Mouse (Mus musculus) heart, postnatal 25 days (tissue): Measurements from ENCODE around the gene Scp2. TPM values are rescaled to one million over a fixed set of nuclear protein-coding genes. Genes with fewer than 3 reads are reported as not detected.

Experiments used
- DNase-seq: peaks from one replicate; pipeline ENCODE4 v3.0.0; 2022; ENCODE audit warnings: low spot score
- intact Hi-C: fragments of 180-260 bp; cut with DNase I; formaldehyde crosslinking; loops from one replicate; pipeline ENCODE4 v1.15.1; 2025
- total RNA-seq, 2 experiments: library from RNA; stranded (reverse); gene quantifications; 2 replicates each; pipeline ENCODE4 v1.2.3; 2021

Scp2 gene
- total RNA-seq, 2 experiments from 2014 or later = 279 to 298 TPM

DNA sequence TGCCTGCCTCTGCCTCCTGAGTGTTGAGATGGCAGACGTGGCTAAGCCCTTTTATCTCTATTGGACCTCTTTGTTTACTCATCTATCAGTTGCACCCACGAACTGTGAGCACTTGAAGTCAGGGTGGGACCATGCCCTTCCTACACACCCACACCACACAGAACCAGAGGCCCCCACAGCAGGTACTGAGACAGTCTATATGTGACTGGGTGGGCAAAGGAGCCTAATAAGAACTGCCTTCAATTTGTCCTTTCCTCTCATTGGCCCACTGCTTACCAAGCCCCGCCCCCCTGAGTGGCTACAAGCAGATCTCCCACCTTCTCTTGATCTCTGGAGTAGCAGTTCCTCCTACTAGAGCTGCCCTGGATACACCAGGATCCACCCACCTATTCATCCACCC is 118.6 kb downstream of the Scp2 start:
- DNase-seq = no peak
- intact Hi-C loops = no loop called here

GRCm38 (mm10) chr4:108025269-108025668 is 119.5 kb downstream of the Scp2 start:
- DNase-seq = no peak

DNA sequence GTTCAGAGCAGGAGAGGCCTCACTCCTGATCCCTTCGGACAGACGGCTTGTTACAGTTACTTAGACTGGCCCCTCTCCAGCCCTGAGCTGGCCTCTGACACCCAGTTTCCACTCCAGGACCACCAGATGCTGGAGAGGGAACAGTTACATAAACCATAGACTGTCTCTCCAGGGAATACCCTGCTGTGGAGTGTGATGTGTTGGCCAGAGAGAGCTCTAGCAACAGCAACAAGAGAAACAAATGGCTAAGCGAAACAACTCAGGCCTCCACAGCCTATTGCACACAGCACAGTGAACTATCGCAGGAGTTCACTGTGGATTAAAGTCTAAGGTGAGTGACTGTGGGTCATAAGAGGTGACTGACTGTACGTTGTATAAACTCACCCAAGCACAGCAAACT is 120.2 kb downstream of the Scp2 start:
- peak; percentile 79 for DNase-seq
- intact Hi-C loops = no loop called here

More at GRCm38 (mm10) chr4:108025269-108025668, 119.5 kb downstream of the Scp2 start:
- intact Hi-C loops = no loop called here

DNA sequence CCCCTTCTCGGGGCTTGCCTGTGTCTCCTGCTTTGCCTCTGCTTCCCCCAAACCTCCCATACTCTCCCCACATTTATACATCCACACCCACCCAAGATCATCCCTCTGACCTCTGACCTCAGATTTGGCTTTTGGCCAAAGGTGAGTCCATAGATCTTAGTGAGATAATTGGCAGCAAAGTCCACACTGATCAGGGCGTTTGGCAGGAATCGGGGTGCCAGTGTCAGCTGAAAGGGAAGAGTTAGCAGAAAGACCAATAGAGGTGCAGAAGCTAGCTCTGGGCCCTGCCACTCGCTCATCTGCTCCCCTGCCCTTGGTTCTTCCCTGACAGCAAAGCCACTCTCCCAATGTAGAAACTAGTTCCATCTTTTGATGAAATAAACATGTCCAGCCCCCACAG is 121.6 kb downstream of the Scp2 start:
- intact Hi-C loops = no loop called here
- DNase-seq = no peak

DNA sequence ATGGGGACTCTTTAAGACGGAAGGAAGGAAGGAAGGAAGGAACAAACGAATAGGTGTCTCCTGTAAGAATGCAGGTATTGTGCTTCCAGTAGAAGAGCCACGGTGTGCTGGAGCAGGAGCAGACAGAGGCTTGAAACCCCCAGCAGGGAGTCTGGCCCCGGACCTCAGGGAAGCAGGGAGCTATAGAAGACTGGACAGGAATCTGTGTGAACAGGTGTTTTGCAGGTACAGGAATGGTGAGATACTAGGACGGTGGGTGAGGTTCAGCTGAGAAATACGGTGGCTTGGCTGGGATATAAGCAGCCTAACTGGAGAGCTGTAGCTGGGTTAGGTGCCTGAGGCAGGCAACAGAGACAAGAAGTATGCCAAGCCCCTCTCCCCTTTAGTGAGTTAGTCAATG is 124.6 kb downstream of the Scp2 start:
- no peak for DNase-seq
- intact Hi-C loops = no loop called here

GRCm38 (mm10) chr4:108018961-108019921 is 125.6 kb downstream of the Scp2 start:
- intact Hi-C loops = no loop called here
- DNase-seq = peak; percentile 65

DNA sequence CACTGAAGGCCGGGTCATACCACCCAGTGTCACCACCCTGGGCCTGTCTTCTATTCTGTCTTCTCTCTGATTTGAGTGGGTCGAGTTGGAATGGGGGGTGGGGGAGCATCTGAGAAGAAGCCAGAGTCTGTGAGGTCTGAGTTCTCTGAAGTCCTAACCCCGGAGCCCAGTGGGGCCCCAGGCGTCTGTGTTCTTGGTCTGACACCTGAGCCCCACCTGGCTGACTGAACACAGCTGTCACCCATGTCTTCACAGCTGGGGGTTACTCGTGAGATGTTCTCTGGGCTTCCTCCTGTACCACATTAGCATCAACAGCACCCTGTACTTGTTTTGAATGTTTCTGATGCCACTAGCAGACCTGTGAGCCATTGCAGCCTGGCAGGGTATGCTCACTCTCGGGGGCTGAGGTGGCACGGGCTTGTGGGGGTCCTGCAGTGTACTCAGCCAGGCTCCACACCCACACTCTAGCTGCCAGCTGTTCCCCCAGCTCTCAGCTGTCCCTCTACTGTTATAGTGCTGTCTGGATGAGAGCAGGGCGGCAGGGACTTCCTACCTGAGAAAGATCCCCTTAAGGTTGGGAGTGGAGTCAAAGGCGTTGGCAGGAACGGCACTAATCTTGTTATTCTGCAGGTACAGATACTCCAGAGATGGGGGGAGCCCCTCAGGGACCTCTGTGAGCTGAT is 126.4 kb downstream of the Scp2 start:
- intact Hi-C loops = no loop called here
- DNase-seq = no peak

DNA sequence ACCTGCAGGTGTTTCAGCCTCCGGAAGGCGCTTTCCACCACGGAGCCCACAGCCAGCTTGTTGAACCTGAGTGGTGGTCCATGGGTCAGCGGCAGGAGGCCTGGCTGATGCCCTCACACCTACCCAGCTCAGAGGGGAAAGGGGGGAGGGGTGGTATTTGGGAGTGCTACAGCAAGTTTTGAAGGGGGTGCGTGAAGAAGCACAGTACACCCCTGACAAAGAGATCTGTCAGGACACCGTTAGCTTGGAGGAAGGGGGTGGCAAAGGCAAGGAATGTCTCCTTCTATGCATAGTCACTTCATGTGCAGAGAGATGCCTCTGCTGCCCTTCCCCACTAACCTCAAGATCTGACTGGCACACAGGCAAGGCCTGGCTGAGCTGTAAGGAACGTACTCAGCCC is 127.0 kb downstream of the Scp2 start:
- no peak for DNase-seq
- intact Hi-C loops = loop anchor here (2.0 kb wide), 1 partner anchor 55 kb away; no protein-coding TSS in a partner anchor

GRCm38 (mm10) chr4:108016321-108016720 is 128.5 kb downstream of the Scp2 start:
- intact Hi-C loops = loop anchor here (2.0 kb wide), 1 partner anchor 54 kb away; no protein-coding TSS in a partner anchor
- peak; percentile 21 for DNase-seq

GRCm38 (mm10) chr4:108015067-108015765 is 129.6 kb downstream of the Scp2 start:
- peak; percentile 85 for DNase-seq
- intact Hi-C loops = no loop called here

DNA sequence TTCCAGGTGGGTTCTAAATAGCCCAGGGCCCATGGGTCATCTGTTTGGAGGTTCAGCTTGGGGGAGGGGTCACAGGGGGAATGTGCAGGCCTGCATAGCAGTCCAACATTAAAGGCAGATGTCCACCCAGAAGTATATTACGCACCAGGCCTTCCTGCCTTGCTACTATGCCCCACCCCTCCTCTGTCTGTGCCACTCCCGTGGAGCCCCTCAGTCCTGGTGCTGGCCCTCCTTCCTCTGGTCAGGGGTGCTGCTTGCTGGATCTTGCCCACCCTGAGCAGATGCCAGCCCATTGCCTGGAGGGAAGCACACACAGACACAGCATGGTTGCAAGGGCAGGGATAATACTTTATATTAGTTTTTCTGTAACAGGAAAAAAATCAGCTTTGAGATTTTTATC is 130.3 kb downstream of the Scp2 start:
- no peak for DNase-seq
- intact Hi-C loops = no loop called here

GRCm38 (mm10) chr4:108008541-108008940 is 136.3 kb downstream of the Scp2 start:
- no peak for DNase-seq
- intact Hi-C loops = no loop called here

DNA sequence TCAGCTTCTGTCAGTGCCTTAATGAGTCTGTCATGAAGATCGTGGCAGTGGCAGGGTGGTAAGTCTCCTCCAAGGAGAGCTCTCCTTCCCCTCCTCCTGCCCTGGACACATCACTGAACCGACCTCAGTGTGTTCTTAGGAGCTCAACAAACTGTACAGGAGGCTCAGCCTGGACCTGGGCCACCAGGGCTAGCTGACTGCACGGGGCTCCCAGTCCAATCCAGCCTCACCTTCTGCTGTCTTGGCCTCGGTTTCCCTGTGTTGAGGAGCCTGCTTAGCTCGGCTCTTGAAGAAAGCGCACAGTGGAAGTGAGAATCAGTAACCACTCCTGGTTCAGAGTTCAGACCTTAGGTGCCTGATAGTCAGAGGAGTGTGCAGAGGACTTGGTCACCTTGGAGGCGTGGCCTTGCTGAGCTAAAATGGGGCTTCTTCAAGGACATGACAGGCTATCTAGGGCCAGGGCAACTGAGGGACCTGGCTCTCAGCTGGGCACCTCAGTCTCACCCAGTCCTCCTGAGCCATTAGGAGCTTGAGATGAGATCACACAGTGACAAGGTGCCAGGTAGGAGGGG is 137.2 kb downstream of the Scp2 start:
- intact Hi-C loops = no loop called here
- DNase-seq = no peak

- intact Hi-C loops = no loop called here
- no peak for DNase-seq
Measured at GRCm38 (mm10) chr4:108005328-108005727, 139.5 kb downstream of the Scp2 start.

- no peak for DNase-seq
- intact Hi-C loops = no loop called here
Measured at GRCm38 (mm10) chr4:107999380-107999779, 145.4 kb downstream of the Scp2 start.

GRCm38 (mm10) chr4:107998641-107999332 is 146.0 kb downstream of the Scp2 start:
- intact Hi-C loops = no loop called here
- DNase-seq = peak; percentile 76

DNA sequence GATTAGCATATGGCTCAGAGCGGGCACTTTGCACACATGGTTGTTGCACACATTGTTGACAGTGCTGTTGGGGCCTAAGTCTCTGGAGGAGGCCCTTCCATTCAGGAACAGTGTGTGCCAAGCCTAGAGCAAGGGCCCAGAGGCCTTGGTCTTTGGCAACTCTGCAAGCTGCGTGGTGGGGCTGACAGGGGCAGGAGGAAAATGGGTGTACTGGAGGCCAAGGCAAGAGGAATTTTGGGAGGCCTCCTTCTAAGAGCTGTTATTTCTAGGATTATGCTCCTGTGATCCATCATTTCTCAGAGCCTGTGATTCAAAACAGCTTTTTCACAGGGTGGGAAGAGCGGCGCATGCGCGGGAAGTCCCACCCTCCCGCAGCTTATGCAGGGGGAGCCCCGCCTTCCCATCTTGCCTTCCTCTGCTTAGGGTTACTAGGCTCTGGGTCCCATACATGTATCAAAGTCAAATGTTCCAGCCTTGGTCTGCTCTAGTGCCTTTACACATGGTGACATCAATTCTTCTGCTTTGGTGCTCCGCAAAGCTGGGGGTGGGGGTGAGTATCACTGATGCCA is 148.3 kb downstream of the Scp2 start:
- no peak for DNase-seq
- intact Hi-C loops = no loop called here

- DNase-seq = no peak
- intact Hi-C loops = no loop called here
Measured at GRCm38 (mm10) chr4:107995727-107996126, 149.1 kb downstream of the Scp2 start.

GRCm38 (mm10) chr4:107995011-107995410 is 149.8 kb downstream of the Scp2 start:
- no peak for DNase-seq
- intact Hi-C loops = no loop called here
